Mouse (Mus musculus): ENCODE measurements around the gene 1700019N19Rik. TPM values are rescaled to one million over a fixed set of nuclear protein-coding genes. Genes with fewer than 3 reads are reported as not detected.

1700019N19Rik gene
- polyA plus RNA-seq, 1 experiment from 2014 or later = not detected

- no peak overlapping the region for H3K9ac ChIP-seq
- no peaks in the 10 kb centered on the region for H3K9me3 ChIP-seq (ENCODE audit: control insufficient read depth, low read length)
- H3K4me1 ChIP-seq (replicated peaks; ENCODE audit: control insufficient read depth, insufficient read depth, low read length) = no peaks in the 10 kb centered on the region
- no peak overlapping the region for H3K4me3 ChIP-seq (replicated peaks; ENCODE audit: low read length)
- DNase-seq (ENCODE audit: low spot score) = no peak
- no peaks in the 10 kb centered on the region for H3K27me3 ChIP-seq (ENCODE audit: control insufficient read depth, insufficient read depth, low read length)
- WGBS = 93% methylated on average over 9 of the region's 9 CpGs
- H3K36me3 ChIP-seq (replicated peaks; ENCODE audit: control insufficient read depth, insufficient read depth) = no peaks in the 10 kb centered on the region
- no peak for ATAC-seq (ENCODE audit: low FRiP score)
- no peak overlapping the region for H3K27ac ChIP-seq
- no peak overlapping the region for H3K4me2 ChIP-seq (replicated peaks)
Observed at GRCm38 (mm10) chr19:58747498-58748000, 46.7 kb downstream of the 1700019N19Rik start.

GRCm38 (mm10) chr19:58743736-58744135 is 50.5 kb downstream of the 1700019N19Rik start:
- Histone ChIP-seq H3K9me3 (ENCODE audit: control insufficient read depth, low read length) (no peaks in the 10 kb centered on the region), H3K4me1 (replicated peaks; ENCODE audit: control insufficient read depth, insufficient read depth, low read length) (no peaks in the 10 kb centered on the region), H3K4me3 (replicated peaks; ENCODE audit: low read length) (no peak overlapping the region), H3K4me2 (replicated peaks) (no peak overlapping the region), H3K9ac (no peak overlapping the region), H3K27me3 (ENCODE audit: control insufficient read depth, insufficient read depth, low read length) (no peaks in the 10 kb centered on the region), H3K27ac (no peak overlapping the region), H3K36me3 (replicated peaks; ENCODE audit: control insufficient read depth, insufficient read depth) (no peaks in the 10 kb centered on the region)
- DNase-seq (ENCODE audit: low spot score) = no peak
- 78% methylated on average over 4 of the region's 4 CpGs for WGBS
- no peak for ATAC-seq (ENCODE audit: low FRiP score)

DNA sequence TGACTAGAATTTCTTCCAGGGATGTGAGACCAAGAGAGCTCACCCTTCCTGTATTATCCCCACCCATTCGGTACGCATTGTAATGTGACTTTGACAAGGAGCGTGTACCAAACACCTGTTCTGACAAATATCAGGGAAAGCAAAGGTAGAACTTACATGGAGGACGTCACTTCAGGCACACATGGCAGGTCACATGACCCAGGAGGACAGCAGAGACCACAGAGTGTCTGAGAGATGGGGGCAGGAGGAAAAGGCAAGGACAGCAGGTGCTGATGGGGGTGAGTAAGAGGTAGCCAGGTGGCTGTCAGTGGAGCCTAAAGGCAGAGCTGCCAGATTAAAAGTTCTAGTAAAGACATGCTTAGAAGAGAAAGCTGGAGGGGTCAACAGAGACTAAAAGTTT is 51.5 kb downstream of the 1700019N19Rik start:
- Histone ChIP-seq H3K4me2 (replicated peaks) (no peak overlapping the region), H3K4me3 (replicated peaks; ENCODE audit: low read length) (no peak overlapping the region), H3K27me3 (ENCODE audit: control insufficient read depth, insufficient read depth, low read length) (no peaks in the 10 kb centered on the region), H3K27ac (no peak overlapping the region), H3K36me3 (replicated peaks; ENCODE audit: control insufficient read depth, insufficient read depth) (no peaks in the 10 kb centered on the region), H3K9ac (no peak overlapping the region), H3K4me1 (replicated peaks; ENCODE audit: control insufficient read depth, insufficient read depth, low read length) (no peaks in the 10 kb centered on the region), H3K9me3 (ENCODE audit: control insufficient read depth, low read length) (no peaks in the 10 kb centered on the region)
- WGBS = 88% methylated on average over 4 of the region's 4 CpGs
- ATAC-seq (ENCODE audit: low FRiP score) (no peak), DNase-seq (ENCODE audit: low spot score) (no peak)

DNA sequence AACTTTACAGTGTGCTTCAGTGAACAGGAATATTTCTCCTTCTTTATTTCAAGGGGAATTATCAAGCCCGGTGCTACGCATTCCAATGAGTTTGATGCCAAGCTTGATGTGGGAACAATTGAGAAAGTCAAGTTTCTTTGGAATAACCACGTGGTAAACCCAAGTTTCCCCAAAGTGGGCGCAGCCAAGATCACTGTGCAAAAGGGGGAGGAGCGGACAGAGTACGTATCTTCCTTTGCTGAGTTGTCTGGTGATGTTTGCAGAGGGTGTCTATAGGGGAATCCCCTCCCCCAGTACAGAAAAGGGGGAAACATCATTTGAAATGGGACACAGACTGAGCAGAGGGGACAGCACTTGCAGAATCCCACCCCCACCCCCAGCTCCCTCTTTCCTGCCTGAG is 53.2 kb downstream of the 1700019N19Rik start:
- 48% methylated on average over 6 of the region's 6 CpGs for WGBS
- DNase-seq (ENCODE audit: low spot score) (no peak), ATAC-seq (ENCODE audit: low FRiP score) (no peak)
- no peak overlapping the region for H3K4me3 ChIP-seq (replicated peaks; ENCODE audit: low read length)
- H3K9me3 ChIP-seq (ENCODE audit: control insufficient read depth, low read length) = no peaks in the 10 kb centered on the region
- H3K4me1 ChIP-seq (replicated peaks; ENCODE audit: control insufficient read depth, insufficient read depth, low read length) = no peaks in the 10 kb centered on the region
- H3K9ac ChIP-seq = no peak overlapping the region
- H3K27ac ChIP-seq = no peak overlapping the region
- no peaks in the 10 kb centered on the region for H3K36me3 ChIP-seq (replicated peaks; ENCODE audit: control insufficient read depth, insufficient read depth)
- no peak overlapping the region for H3K4me2 ChIP-seq (replicated peaks)
- no peaks in the 10 kb centered on the region for H3K27me3 ChIP-seq (ENCODE audit: control insufficient read depth, insufficient read depth, low read length)

DNA sequence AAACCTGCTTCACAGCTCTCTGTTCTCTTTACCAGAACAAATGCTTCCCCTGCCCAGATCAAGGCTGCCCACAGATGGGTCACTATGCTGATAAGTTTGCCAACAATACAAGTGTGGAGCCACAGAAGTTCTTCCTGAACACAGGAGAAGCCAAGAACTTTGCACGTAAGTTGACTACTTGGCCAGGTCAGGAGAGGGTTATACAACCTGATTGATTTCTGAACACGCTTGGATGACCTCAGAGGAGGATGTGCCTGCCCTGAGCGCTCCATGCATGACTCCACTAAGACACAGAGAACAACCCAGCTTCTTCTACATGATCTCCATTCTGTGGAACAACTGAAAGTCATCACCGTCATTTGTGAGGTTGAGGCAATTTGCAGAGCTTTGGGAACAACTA is 56.1 kb downstream of the 1700019N19Rik start:
- ATAC-seq (ENCODE audit: low FRiP score) = no peak
- H3K27me3 ChIP-seq (ENCODE audit: control insufficient read depth, insufficient read depth, low read length) = no peaks in the 10 kb centered on the region
- H3K4me1 ChIP-seq (replicated peaks; ENCODE audit: control insufficient read depth, insufficient read depth, low read length) = no peaks in the 10 kb centered on the region
- WGBS = 85% methylated on average over 4 of the region's 4 CpGs
- no peak overlapping the region for H3K27ac ChIP-seq
- DNase-seq (ENCODE audit: low spot score) = no peak
- no peaks in the 10 kb centered on the region for H3K36me3 ChIP-seq (replicated peaks; ENCODE audit: control insufficient read depth, insufficient read depth)
- H3K9me3 ChIP-seq (ENCODE audit: control insufficient read depth, low read length) = no peaks in the 10 kb centered on the region
- H3K4me2 ChIP-seq (replicated peaks) = no peak overlapping the region
- no peak overlapping the region for H3K9ac ChIP-seq
- H3K4me3 ChIP-seq (replicated peaks; ENCODE audit: low read length) = no peak overlapping the region

Other genes starting within 250 kb of the 1700019N19Rik start
- 2.1 and 2.2 TPM in 2 replicates for gene Pnlip, start 142.0 kb downstream of the 1700019N19Rik start, polyA plus RNA-seq (2014; fragmentation: Nextera tagmentation; extraction: Ambion mirVana)
- gene Pnliprp1, start 65.6 kb downstream of the 1700019N19Rik start, polyA plus RNA-seq (2014; fragmentation: Nextera tagmentation; extraction: Ambion mirVana) = 0.35 TPM in 1 of 2 replicates, not detected in the other
- 0.16 TPM in 1 of 2 replicates, not detected in the other for gene Pnliprp2, start 34.7 kb downstream of the 1700019N19Rik start, polyA plus RNA-seq (2014; fragmentation: Nextera tagmentation; extraction: Ambion mirVana)
- 1.7 and 2.0 TPM in 2 replicates for gene Eno4, start 149.0 kb upstream of the 1700019N19Rik start, polyA plus RNA-seq (2014; fragmentation: Nextera tagmentation; extraction: Ambion mirVana)
- 40.5 and 45.5 TPM in 2 replicates for gene Hspa12a, start 149.2 kb upstream of the 1700019N19Rik start, polyA plus RNA-seq (2014; fragmentation: Nextera tagmentation; extraction: Ambion mirVana)